Mouse (Mus musculus): ENCODE measurements around the gene Olfr920. TPM values are rescaled to one million over a fixed set of nuclear protein-coding genes. Genes with fewer than 3 reads are reported as not detected.
A peak's percentile ranks its signal among the peaks of the same experiment; 100 is the strongest.

Olfr920 gene
- not detected in 2 replicates for polyA plus RNA-seq (2012; ENCODE audit: insufficient read depth, low replicate concordance)

GRCm38 (mm10) chr9:38751999-38752398, at the start of gene Olfr920:
TSS of gene Olfr920 (plus strand) at chr9:38752299.
- H3K4me3 ChIP-seq (replicated peaks) = no peak within 1 kb of the TSS
- H3K36me3 ChIP-seq (replicated peaks; ENCODE audit: low read length) = no peaks in the 10 kb centered on the region
- TF ChIP-seq GATA1 (IDR thresholded peaks at IDR 0.05; ENCODE audit: borderline replicate concordance, low read length) (no peak), FLI1 (IDR thresholded peaks at IDR 0.05; ENCODE audit: low read length) (no peak)
- no peaks in the 10 kb centered on the region for H3K27me3 ChIP-seq (replicated peaks)
- no peaks in the 10 kb centered on the region for H3K9me3 ChIP-seq
- no peaks in the 10 kb centered on the region for H3K4me1 ChIP-seq

- peaks cover 13% of the 10 kb centered on the region for H3K4me1 ChIP-seq
- H3K9me3 ChIP-seq = no peaks in the 10 kb centered on the region
- H3K36me3 ChIP-seq (replicated peaks; ENCODE audit: low read length) = peaks cover 17% of the 10 kb centered on the region
- peak within 1 kb of the TSS; percentile 94 for H3K4me3 ChIP-seq (replicated peaks)
- H3K27me3 ChIP-seq (replicated peaks) = no peaks in the 10 kb centered on the region
- TF ChIP-seq FLI1 (IDR thresholded peaks at IDR 0.05; ENCODE audit: low read length) = no peak
Observed at GRCm38 (mm10) chr9:38718102-38718501, 34.0 kb upstream of the Olfr920 start, which contains the start of gene Vwa5a. TSS of gene Vwa5a (plus strand) at chr9:38718268.

- Histone ChIP-seq H3K4me3 (replicated peaks) (peak overlapping the region; percentile 94), H3K9me3 (no peaks in the 10 kb centered on the region), H3K4me1 (peaks cover 13% of the 10 kb centered on the region), H3K27me3 (replicated peaks) (no peaks in the 10 kb centered on the region), H3K36me3 (replicated peaks; ENCODE audit: low read length) (peaks cover 26% of the 10 kb centered on the region)
- TF ChIP-seq GATA1 (IDR thresholded peaks at IDR 0.05; ENCODE audit: borderline replicate concordance, low read length) (no peak), FLI1 (IDR thresholded peaks at IDR 0.05; ENCODE audit: low read length) (no peak)
Observed at GRCm38 (mm10) chr9:38718927-38719441, 33.1 kb upstream of the Olfr920 start.

GRCm38 (mm10) chr9:38724044-38724443, 28.1 kb upstream of the Olfr920 start:
- H3K27me3 ChIP-seq (replicated peaks) = no peaks in the 10 kb centered on the region
- H3K36me3 ChIP-seq (replicated peaks; ENCODE audit: low read length) = peaks cover 71% of the 10 kb centered on the region
- no peak for TF ChIP-seq FLI1 (IDR thresholded peaks at IDR 0.05; ENCODE audit: low read length)
- TF ChIP-seq GATA1 (IDR thresholded peaks at IDR 0.05; ENCODE audit: borderline replicate concordance, low read length) = no peak
- H3K4me3 ChIP-seq (replicated peaks) = no peak overlapping the region
- H3K9me3 ChIP-seq = no peaks in the 10 kb centered on the region
- peaks cover 8% of the 10 kb centered on the region for H3K4me1 ChIP-seq

- Histone ChIP-seq H3K4me1 (no peaks in the 10 kb centered on the region), H3K27me3 (replicated peaks) (no peaks in the 10 kb centered on the region), H3K9me3 (no peaks in the 10 kb centered on the region), H3K4me3 (replicated peaks) (no peak overlapping the region), H3K36me3 (replicated peaks; ENCODE audit: low read length) (peaks cover 91% of the 10 kb centered on the region)
- no peak for TF ChIP-seq FLI1 (IDR thresholded peaks at IDR 0.05; ENCODE audit: low read length)
- TF ChIP-seq GATA1 (IDR thresholded peaks at IDR 0.05; ENCODE audit: borderline replicate concordance, low read length) = no peak
Observed at GRCm38 (mm10) chr9:38728218-38728617, 23.9 kb upstream of the Olfr920 start.

- TF ChIP-seq FLI1 (IDR thresholded peaks at IDR 0.05; ENCODE audit: low read length) (no peak), GATA1 (IDR thresholded peaks at IDR 0.05; ENCODE audit: borderline replicate concordance, low read length) (no peak)
- peaks cover 8% of the 10 kb centered on the region for H3K4me1 ChIP-seq
- H3K36me3 ChIP-seq (replicated peaks; ENCODE audit: low read length) = peaks cover 67% of the 10 kb centered on the region
- H3K9me3 ChIP-seq = no peaks in the 10 kb centered on the region
- no peaks in the 10 kb centered on the region for H3K27me3 ChIP-seq (replicated peaks)
- no peak overlapping the region for H3K4me3 ChIP-seq (replicated peaks)
Observed at GRCm38 (mm10) chr9:38741408-38741807, 10.7 kb upstream of the Olfr920 start.

GRCm38 (mm10) chr9:38744619-38745315, 7.3 kb upstream of the Olfr920 start:
- no peak overlapping the region for H3K4me3 ChIP-seq (replicated peaks)

GRCm38 (mm10) chr9:38772768-38773167, 20.7 kb downstream of the Olfr920 start, which contains the start of gene Olfr921:
TSS of gene Olfr921 (plus strand) at chr9:38773068.
- H3K36me3 ChIP-seq (replicated peaks; ENCODE audit: low read length) = no peaks in the 10 kb centered on the region
- TF ChIP-seq GATA1 (IDR thresholded peaks at IDR 0.05; ENCODE audit: borderline replicate concordance, low read length) = no peak
- no peak for TF ChIP-seq FLI1 (IDR thresholded peaks at IDR 0.05; ENCODE audit: low read length)
- no peak within 1 kb of the TSS for H3K4me3 ChIP-seq (replicated peaks)
- H3K27me3 ChIP-seq (replicated peaks) = no peaks in the 10 kb centered on the region
- H3K9me3 ChIP-seq = no peaks in the 10 kb centered on the region
- no peaks in the 10 kb centered on the region for H3K4me1 ChIP-seq

More at GRCm38 (mm10) chr9:38744619-38745315, 7.3 kb upstream of the Olfr920 start:
- TF ChIP-seq FLI1 (IDR thresholded peaks at IDR 0.05; ENCODE audit: low read length) (no peak), GATA1 (IDR thresholded peaks at IDR 0.05; ENCODE audit: borderline replicate concordance, low read length) (no peak)
- peaks cover 39% of the 10 kb centered on the region for H3K36me3 ChIP-seq (replicated peaks; ENCODE audit: low read length)
- peaks cover 8% of the 10 kb centered on the region for H3K4me1 ChIP-seq
- H3K9me3 ChIP-seq = no peaks in the 10 kb centered on the region
- no peaks in the 10 kb centered on the region for H3K27me3 ChIP-seq (replicated peaks)

- Histone ChIP-seq H3K27me3 (replicated peaks) (no peaks in the 10 kb centered on the region), H3K4me1 (no peaks in the 10 kb centered on the region), H3K4me3 (replicated peaks) (no peak overlapping the region), H3K9me3 (no peaks in the 10 kb centered on the region), H3K36me3 (replicated peaks; ENCODE audit: low read length) (no peaks in the 10 kb centered on the region)
- TF ChIP-seq GATA1 (IDR thresholded peaks at IDR 0.05; ENCODE audit: borderline replicate concordance, low read length) = no peak
- TF ChIP-seq FLI1 (IDR thresholded peaks at IDR 0.05; ENCODE audit: low read length) = no peak
Observed at GRCm38 (mm10) chr9:38792689-38793088, 40.6 kb downstream of the Olfr920 start.

GRCm38 (mm10) chr9:38805696-38806095, 53.6 kb downstream of the Olfr920 start:
- Histone ChIP-seq H3K9me3 (no peaks in the 10 kb centered on the region), H3K4me1 (no peaks in the 10 kb centered on the region), H3K4me3 (replicated peaks) (no peak overlapping the region), H3K36me3 (replicated peaks; ENCODE audit: low read length) (no peaks in the 10 kb centered on the region), H3K27me3 (replicated peaks) (no peaks in the 10 kb centered on the region)
- TF ChIP-seq GATA1 (IDR thresholded peaks at IDR 0.05; ENCODE audit: borderline replicate concordance, low read length) = no peak
- no peak for TF ChIP-seq FLI1 (IDR thresholded peaks at IDR 0.05; ENCODE audit: low read length)

Other genes starting within 250 kb of the Olfr920 start
- gene Olfr911-ps1, start 230.7 kb upstream of the Olfr920 start, polyA plus RNA-seq (2012; ENCODE audit: insufficient read depth, low replicate concordance) = not detected in 2 replicates
- not detected in 2 replicates for gene Olfr910, start 214.4 kb upstream of the Olfr920 start, polyA plus RNA-seq (2012; ENCODE audit: insufficient read depth, low replicate concordance)
- not detected in 2 replicates for gene Olfr912, start 172.1 kb upstream of the Olfr920 start, polyA plus RNA-seq (2012; ENCODE audit: insufficient read depth, low replicate concordance)
- not detected in 2 replicates for gene Olfr913, start 159.5 kb upstream of the Olfr920 start, polyA plus RNA-seq (2012; ENCODE audit: insufficient read depth, low replicate concordance)
- not detected in 2 replicates for gene Olfr914, start 147.2 kb upstream of the Olfr920 start, polyA plus RNA-seq (2012; ENCODE audit: insufficient read depth, low replicate concordance)
- 0.02 TPM in 1 of 2 replicates, not detected in the other for gene Olfr916, start 92.4 kb upstream of the Olfr920 start, polyA plus RNA-seq (2012; ENCODE audit: insufficient read depth, low replicate concordance)
- gene Olfr917, start 86.5 kb upstream of the Olfr920 start, polyA plus RNA-seq (2012; ENCODE audit: insufficient read depth, low replicate concordance) = not detected in 2 replicates
- not detected in 2 replicates for gene Olfr918, start 77.7 kb upstream of the Olfr920 start, polyA plus RNA-seq (2012; ENCODE audit: insufficient read depth, low replicate concordance)
- gene Olfr919, start 48.6 kb upstream of the Olfr920 start, polyA plus RNA-seq (2012; ENCODE audit: insufficient read depth, low replicate concordance) = not detected in 2 replicates
- gene Vwa5a, start 34.0 kb upstream of the Olfr920 start, polyA plus RNA-seq (2012; ENCODE audit: insufficient read depth, low replicate concordance) = 0.40 TPM in 1 of 2 replicates, not detected in the other
- not detected in 2 replicates for gene Olfr921, start 20.8 kb downstream of the Olfr920 start, polyA plus RNA-seq (2012; ENCODE audit: insufficient read depth, low replicate concordance)
- not detected in 2 replicates for gene Olfr922, start 62.3 kb downstream of the Olfr920 start, polyA plus RNA-seq (2012; ENCODE audit: insufficient read depth, low replicate concordance)
- not detected in 2 replicates for gene Olfr923, start 74.2 kb downstream of the Olfr920 start, polyA plus RNA-seq (2012; ENCODE audit: insufficient read depth, low replicate concordance)
- not detected in 2 replicates for gene Olfr924, start 92.2 kb downstream of the Olfr920 start, polyA plus RNA-seq (2012; ENCODE audit: insufficient read depth, low replicate concordance)
- gene Olfr26, start 102.8 kb downstream of the Olfr920 start, polyA plus RNA-seq (2012; ENCODE audit: insufficient read depth, low replicate concordance) = not detected in 2 replicates
- gene Olfr926, start 124.8 kb downstream of the Olfr920 start, polyA plus RNA-seq (2012; ENCODE audit: insufficient read depth, low replicate concordance) = not detected in 2 replicates
- gene Olfr930, start 177.5 kb downstream of the Olfr920 start, polyA plus RNA-seq (2012; ENCODE audit: insufficient read depth, low replicate concordance) = not detected in 2 replicates
- gene Olfr933, start 220.0 kb downstream of the Olfr920 start, polyA plus RNA-seq (2012; ENCODE audit: insufficient read depth, low replicate concordance) = 0.03 and 1.6 TPM in 2 replicates
- not detected in 2 replicates for gene Olfr934, start 236.0 kb downstream of the Olfr920 start, polyA plus RNA-seq (2012; ENCODE audit: insufficient read depth, low replicate concordance)
- gene Olfr935, start 247.4 kb downstream of the Olfr920 start, polyA plus RNA-seq (2012; ENCODE audit: insufficient read depth, low replicate concordance) = not detected in 2 replicates